Mouse (Mus musculus): ENCODE measurements around the gene Qdpr. TPM values are rescaled to one million over a fixed set of nuclear protein-coding genes. Genes with fewer than 3 reads are reported as not detected.
A peak's percentile ranks its signal among the peaks of the same experiment; 100 is the strongest.

Gene Qdpr
- total and polyA plus RNA-seq, 3 experiments, result 34.8 to 82.6 (median 79.0) TPM

DNA sequence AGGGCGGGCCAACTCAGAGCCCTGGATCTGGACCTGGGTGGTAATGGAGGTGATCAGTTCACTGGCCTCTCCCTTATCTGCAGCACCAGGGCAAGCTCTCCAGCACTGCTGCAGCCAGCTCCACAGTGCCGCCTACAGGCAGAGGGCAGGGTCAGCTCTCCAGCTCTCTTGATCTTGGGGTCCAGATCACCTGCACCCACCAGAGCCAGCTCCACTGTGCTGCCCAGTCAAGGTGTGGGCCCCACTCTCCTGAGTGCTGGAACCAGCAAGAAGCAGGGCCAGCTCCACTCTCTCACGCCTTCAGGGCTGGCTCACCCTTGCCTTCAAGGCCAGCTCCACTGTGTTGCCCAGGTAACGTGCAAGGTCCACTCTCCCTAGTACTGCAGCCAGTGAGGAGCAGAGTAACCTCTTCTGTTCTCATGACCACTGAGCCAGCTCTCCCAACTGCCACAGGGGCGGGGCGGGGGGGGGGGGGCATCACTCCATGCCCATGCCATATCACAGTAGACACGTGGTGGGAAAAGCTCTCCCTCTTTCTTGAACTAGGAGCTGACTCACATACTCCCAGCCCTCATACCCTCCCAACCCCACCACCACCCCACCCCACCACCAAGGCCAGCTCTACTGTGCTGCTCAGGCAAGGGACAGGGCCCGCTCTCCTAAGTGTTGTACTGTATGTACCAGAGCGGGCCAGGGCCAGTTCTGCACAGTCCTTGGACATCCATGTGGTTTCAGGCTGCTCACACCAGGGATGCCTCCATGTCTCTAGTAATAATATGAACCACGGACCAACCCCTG is 30.0 kb downstream of the Qdpr start:
- dilution Hi-C loops (cut with MboI; ENCODE audit: extremely low pct_ligation_motif_present, extremely low pct_unique_long_range_greater_than_20kb, low sequenced_read_pairs), result no loop called here
- no peak overlapping the region for H3K4me3 ChIP-seq (replicated peaks in 1 of 3; ENCODE audit: low read depth in 2 of 3, low read length in 2 of 3, poor library complexity in 1 of 3)

GRCm38 (mm10) chr5:45417859-45418443 is 32.1 kb downstream of the Qdpr start:
- Histone ChIP-seq H3K27ac (ENCODE audit: insufficient read depth, low read depth) (no peak overlapping the region), H3K36me3 (replicated peaks in 1 of 2; ENCODE audit: control insufficient read depth in 1 of 2, insufficient read depth in 1 of 2, low read length in 1 of 2) (no peaks in the 10 kb centered on the region), H3K9ac (ENCODE audit: insufficient read depth, low read depth) (no peak overlapping the region), H3K4me2 (ENCODE audit: insufficient read depth, low read depth, poor library complexity, severe bottlenecking) (no peak overlapping the region), H3K27me3 (replicated peaks) (no peaks in the 10 kb centered on the region), H3K4me1 (ENCODE audit: control insufficient read depth in 1 of 2, insufficient read depth in 2 of 2) (no peaks in the 10 kb centered on the region), H3K79me2 (replicated peaks; ENCODE audit: control insufficient read depth, extremely low read depth, insufficient read depth, poor library complexity, severe bottlenecking) (no peaks in the 10 kb centered on the region), H3K4me3 (replicated peaks in 1 of 3; ENCODE audit: low read depth in 2 of 3, low read length in 2 of 3, poor library complexity in 1 of 3) (no peak overlapping the region), H3K9me3 (replicated peaks; ENCODE audit: low read length) (no peaks in the 10 kb centered on the region)
- TF ChIP-seq HCFC1 (IDR thresholded peaks at IDR 0.05; ENCODE audit: low read depth, low read length), result no peak
- DNase-seq (ENCODE audit: extremely low read depth), result no peak
- dilution Hi-C loops (cut with MboI; ENCODE audit: extremely low pct_ligation_motif_present, extremely low pct_unique_long_range_greater_than_20kb, low sequenced_read_pairs) (no loop called here), in situ Hi-C loops (cut with MboI; ENCODE audit: low pct_ligation_motif_present, low pct_unique_long_range_greater_than_20kb, low sequenced_read_pairs) (no loop called here)

More for the DNA sequence above, 30.0 kb downstream of the Qdpr start:
- H3K36me3 ChIP-seq (replicated peaks in 1 of 2; ENCODE audit: control insufficient read depth in 1 of 2, insufficient read depth in 1 of 2, low read length in 1 of 2), result no peaks in the 10 kb centered on the region
- H3K27me3 ChIP-seq (replicated peaks), result no peaks in the 10 kb centered on the region
- DNase-seq (ENCODE audit: extremely low read depth), result peak; percentile 28
- no peaks in the 10 kb centered on the region for H3K4me1 ChIP-seq (ENCODE audit: control insufficient read depth in 1 of 2, insufficient read depth in 2 of 2)
- H3K27ac ChIP-seq (ENCODE audit: insufficient read depth, low read depth), result no peak overlapping the region
- TF ChIP-seq MXI1 (IDR thresholded peaks at IDR 0.05; ENCODE audit: low read depth, low read length) (no peak), TBP (conservative IDR thresholded peaks at IDR 0.05; ENCODE audit: low read depth, low read length) (no peak), CTCF (conservative IDR thresholded peaks at IDR 0.05 in 1 of 2, IDR thresholded peaks at IDR 0.05 in 1 of 2; ENCODE audit: low read depth in 2 of 2, low read length in 2 of 2) (peak; percentile 54 to 73), RAD21 (IDR thresholded peaks at IDR 0.05; ENCODE audit: low read depth, low read length) (peak; percentile 62), CHD2 (IDR thresholded peaks at IDR 0.05; ENCODE audit: low read length) (no peak), EP300 (IDR thresholded peaks at IDR 0.05; ENCODE audit: low read length) (no peak), E2F4 (IDR thresholded peaks at IDR 0.05; ENCODE audit: insufficient replicate concordance, low read depth, low read length) (no peak), MAZ (IDR thresholded peaks at IDR 0.05; ENCODE audit: low read depth, low read length) (no peak), SMC3 (IDR thresholded peaks at IDR 0.05; ENCODE audit: low read depth, low read length) (peak; percentile 51), SIN3A (IDR thresholded peaks at IDR 0.05; ENCODE audit: low read length) (no peak), ETS1 (conservative IDR thresholded peaks at IDR 0.05; ENCODE audit: low read depth, low read length) (no peak)
- in situ Hi-C loops (cut with MboI; ENCODE audit: low pct_ligation_motif_present, low pct_unique_long_range_greater_than_20kb, low sequenced_read_pairs), result no loop called here
- H3K9me3 ChIP-seq (replicated peaks; ENCODE audit: low read length), result no peaks in the 10 kb centered on the region
- H3K79me2 ChIP-seq (replicated peaks; ENCODE audit: control insufficient read depth, extremely low read depth, insufficient read depth, poor library complexity, severe bottlenecking), result no peaks in the 10 kb centered on the region
- no peak overlapping the region for H3K4me2 ChIP-seq (ENCODE audit: insufficient read depth, low read depth, poor library complexity, severe bottlenecking)
- H3K9ac ChIP-seq (ENCODE audit: insufficient read depth, low read depth), result no peak overlapping the region

DNA sequence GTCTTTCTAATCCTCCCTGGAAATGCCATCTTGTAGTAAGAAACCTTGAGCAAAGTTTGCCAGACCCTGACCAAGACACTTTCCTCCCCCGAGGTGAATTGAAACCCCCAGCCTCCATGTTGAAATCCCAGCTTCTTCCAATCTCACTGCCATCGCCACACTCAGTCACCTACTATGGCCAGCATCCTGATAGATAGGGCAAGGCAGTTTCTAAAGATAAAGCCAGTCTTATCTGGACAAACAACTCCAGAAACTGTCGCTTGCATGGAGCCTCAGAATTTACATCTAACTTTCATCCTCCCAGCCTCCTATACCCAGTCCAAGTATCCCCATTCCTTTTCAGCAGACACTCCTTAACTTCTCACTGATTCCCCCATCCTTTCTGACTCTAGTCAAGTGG is 33.6 kb downstream of the Qdpr start:
- no peaks in the 10 kb centered on the region for H3K9me3 ChIP-seq (replicated peaks; ENCODE audit: low read length)
- DNase-seq (ENCODE audit: extremely low read depth), result no peak
- no peaks in the 10 kb centered on the region for H3K27me3 ChIP-seq (replicated peaks)
- H3K4me3 ChIP-seq (replicated peaks in 1 of 3; ENCODE audit: low read depth in 2 of 3, low read length in 2 of 3, poor library complexity in 1 of 3), result no peak overlapping the region
- H3K27ac ChIP-seq (ENCODE audit: insufficient read depth, low read depth), result no peak overlapping the region
- no peak overlapping the region for H3K9ac ChIP-seq (ENCODE audit: insufficient read depth, low read depth)
- dilution Hi-C loops (cut with MboI; ENCODE audit: extremely low pct_ligation_motif_present, extremely low pct_unique_long_range_greater_than_20kb, low sequenced_read_pairs), result no loop called here
- in situ Hi-C loops (cut with MboI; ENCODE audit: low pct_ligation_motif_present, low pct_unique_long_range_greater_than_20kb, low sequenced_read_pairs), result no loop called here
- H3K36me3 ChIP-seq (replicated peaks in 1 of 2; ENCODE audit: control insufficient read depth in 1 of 2, insufficient read depth in 1 of 2, low read length in 1 of 2), result no peaks in the 10 kb centered on the region
- no peaks in the 10 kb centered on the region for H3K4me1 ChIP-seq (ENCODE audit: control insufficient read depth in 1 of 2, insufficient read depth in 2 of 2)
- no peaks in the 10 kb centered on the region for H3K79me2 ChIP-seq (replicated peaks; ENCODE audit: control insufficient read depth, extremely low read depth, insufficient read depth, poor library complexity, severe bottlenecking)
- no peak overlapping the region for H3K4me2 ChIP-seq (ENCODE audit: insufficient read depth, low read depth, poor library complexity, severe bottlenecking)
- no peak for TF ChIP-seq ELF1 (IDR thresholded peaks at IDR 0.05; ENCODE audit: low read depth, low read length)
- TF ChIP-seq UBTF (IDR thresholded peaks at IDR 0.05; ENCODE audit: low read depth, low read length), result no peak
- TF ChIP-seq ZNF384 (IDR thresholded peaks at IDR 0.05; ENCODE audit: low read depth, low read length), result no peak
- TF ChIP-seq NELFE (IDR thresholded peaks at IDR 0.05; ENCODE audit: low read depth, low read length), result no peak
- TF ChIP-seq ZMIZ1 (IDR thresholded peaks at IDR 0.05; ENCODE audit: low read depth, low read length), result no peak
- no peak for TF ChIP-seq SIN3A (IDR thresholded peaks at IDR 0.05; ENCODE audit: low read length)
- no peak for TF ChIP-seq RAD21 (IDR thresholded peaks at IDR 0.05; ENCODE audit: low read depth, low read length)
- no peak for TF ChIP-seq CHD2 (IDR thresholded peaks at IDR 0.05; ENCODE audit: low read length)
- no peak for TF ChIP-seq TCF12 (IDR thresholded peaks at IDR 0.05; ENCODE audit: low read depth, low read length)
- TF ChIP-seq GABPA (IDR thresholded peaks at IDR 0.05; ENCODE audit: insufficient replicate concordance, low read depth, low read length), result no peak
- no peak for TF ChIP-seq JUND (conservative IDR thresholded peaks at IDR 0.05; ENCODE audit: low read depth, low read length)
- TF ChIP-seq USF1 (IDR thresholded peaks at IDR 0.05; ENCODE audit: low read depth, low read length), result no peak
- TF ChIP-seq KAT2A (IDR thresholded peaks at IDR 0.05; ENCODE audit: insufficient replicate concordance, low read length), result no peak
- TF ChIP-seq CTCF (conservative IDR thresholded peaks at IDR 0.05 in 1 of 2, IDR thresholded peaks at IDR 0.05 in 1 of 2; ENCODE audit: low read depth in 2 of 2, low read length in 2 of 2), result no peak
- no peak for TF ChIP-seq HCFC1 (IDR thresholded peaks at IDR 0.05; ENCODE audit: low read depth, low read length)
- TF ChIP-seq MYC (IDR thresholded peaks at IDR 0.05; ENCODE audit: low read depth, low read length), result no peak
- TF ChIP-seq MAZ (IDR thresholded peaks at IDR 0.05; ENCODE audit: low read depth, low read length), result no peak
- no peak for TF ChIP-seq POLR2A (IDR thresholded peaks at IDR 0.05; ENCODE audit: low read depth, low read length)
